Mouse (Mus musculus): ENCODE results near the gene Podnl1. TPM values are rescaled to one million over a fixed set of nuclear protein-coding genes. Genes with fewer than 3 reads are reported as not detected.

Gene Podnl1
- total RNA-seq, 2 experiments from 2014 or later: 0.13 to 0.46 TPM

Small RNA genes lying within 50 kb of the gene (microRNA-seq; reads per million reads assigned to microRNA genes)
- not detected for gene Gm25110
- 1,446 reads per million, percentile 81 among the genes with 10 or more reads in this experiment for gene Mir181c
- gene Mir181d: 1,262 reads per million, percentile 80 among the genes with 10 or more reads in this experiment
- gene Mir709: not detected

Other genes starting within 250 kb of the Podnl1 start
- 10 to 100 TPM; 62.4 to 73.4 TPM for gene Adgrl1, start 225.9 kb upstream of the Podnl1 start, total RNA-seq (2021)
- gene Gm10644, start 170.8 kb upstream of the Podnl1 start, total RNA-seq (2021): 1 to 10 TPM in 1 of 2 experiments, under 1 TPM in 1; 0.46 to 1.9 TPM
- gene Asf1b, start 170.5 kb upstream of the Podnl1 start, total RNA-seq (2021): 1 to 10 TPM; 3.4 to 4.5 TPM
- gene Prkaca, start 153.0 kb upstream of the Podnl1 start, total RNA-seq (2021): 100 to 1,000 TPM; 234 to 305 TPM
- gene Samd1, start 128.3 kb upstream of the Podnl1 start, total RNA-seq (2021): 10 to 100 TPM; 34.2 to 37.2 TPM
- gene 1700067K01Rik, start 124.5 kb upstream of the Podnl1 start, total RNA-seq (2021): under 1 TPM; 0.43 to 0.50 TPM
- not detected for gene 2210011C24Rik, start 113.8 kb upstream of the Podnl1 start, total RNA-seq (2021)
- gene Palm3, start 104.5 kb upstream of the Podnl1 start, total RNA-seq (2021): under 1 TPM; 0.43 to 0.46 TPM
- 1 to 10 TPM; 2.0 to 2.2 TPM for gene Il27ra, start 83.4 kb upstream of the Podnl1 start, total RNA-seq (2021)
- gene Rln3, start 81.0 kb upstream of the Podnl1 start, total RNA-seq (2021): not detected
- gene Gm10643, start 60.9 kb upstream of the Podnl1 start, total RNA-seq (2021): 1 to 10 TPM; 3.1 to 3.2 TPM
- gene Rfx1, start 59.2 kb upstream of the Podnl1 start, total RNA-seq (2021): 10 to 100 TPM; 13.2 to 19.9 TPM
- gene Dcaf15, start 21.2 kb upstream of the Podnl1 start, total RNA-seq (2021): 10 to 100 TPM; 16.7 to 19.4 TPM
- 10 to 100 TPM; 22.6 to 33.9 TPM for gene Cc2d1a, start 21.9 kb downstream of the Podnl1 start, total RNA-seq (2021)
- gene 4930432K21Rik, start 22.0 kb downstream of the Podnl1 start, total RNA-seq (2021): under 1 TPM; 0.46 to 0.76 TPM
- 1 to 10 TPM in 1 of 2 experiments, not detected in 1; 2.3 TPM for gene Nanos3, start 59.2 kb downstream of the Podnl1 start, total RNA-seq (2021)
- gene Zswim4, start 111.1 kb downstream of the Podnl1 start, total RNA-seq (2021): 10 to 100 TPM; 40.1 to 47.6 TPM
- 100 to 1,000 TPM; 267 to 283 TPM for gene D8Ertd738e, start 123.7 kb downstream of the Podnl1 start, total RNA-seq (2021)
- gene Mri1, start 131.3 kb downstream of the Podnl1 start, total RNA-seq (2021): 10 to 100 TPM; 29.0 to 45.3 TPM
- 10 to 100 TPM; 20.2 to 23.0 TPM for gene Ccdc130, start 144.4 kb downstream of the Podnl1 start, total RNA-seq (2021)

Data from adrenal gland, postnatal 36 days (tissue).